Mouse (Mus musculus) megakaryocyte-erythroid progenitor cell, adult 5-6 weeks (primary cell): Measurements from ENCODE around the gene D6Wsu163e. TPM values are rescaled to one million over a fixed set of nuclear protein-coding genes. Genes with fewer than 3 reads are reported as not detected.

Experiments
- ATAC-seq: replicated peaks from 2 replicates; pipeline ENCODE4 v1.8.0; 2016; ENCODE audit warnings: mild to moderate bottlenecking, inconsistent platforms; ENCODE audit not compliant: severe bottlenecking, poor library complexity, low FRiP score, low TSS enrichment
- total RNA-seq, 2 experiments: library from RNA; stranded (forward) in 1 of 2; stranded (reverse) in 1 of 2; fragments of 200-1000, 215-1000 nt in 1 of 2; fragments of >200 nt in 1 of 2; fragmentation: Nextera tagmentation in 1 of 2; gene quantifications; 2 replicates each; pipeline ENCODE4 v1.2.3; 2014 to 2017

The D6Wsu163e gene
- total RNA-seq, 2 experiments from 2014 or later, result 29.3 to 36.8 TPM

GRCm38 (mm10) chr6:126995494-126995893, 55.7 kb downstream of the D6Wsu163e start:
- no peak for ATAC-seq

- no peak for ATAC-seq
Measured at GRCm38 (mm10) chr6:126996399-126996798, 56.6 kb downstream of the D6Wsu163e start.

- no peak for ATAC-seq
Measured at GRCm38 (mm10) chr6:127005646-127006045, 65.9 kb downstream of the D6Wsu163e start.

GRCm38 (mm10) chr6:127006551-127006950, 66.8 kb downstream of the D6Wsu163e start:
- ATAC-seq, result no peak

- no peak for ATAC-seq
Measured at GRCm38 (mm10) chr6:127010021-127010420, 70.3 kb downstream of the D6Wsu163e start.

- ATAC-seq, result no peak
Measured at GRCm38 (mm10) chr6:127011947-127012535, 72.3 kb downstream of the D6Wsu163e start.

GRCm38 (mm10) chr6:127014906-127015770, 75.4 kb downstream of the D6Wsu163e start, which contains the start of gene Fgf6:
Fgf6 (plus strand) TSS chr6:127015586.
- no peak for ATAC-seq

- ATAC-seq, result no peak
Measured at GRCm38 (mm10) chr6:127019254-127019653, 79.5 kb downstream of the D6Wsu163e start.

- ATAC-seq, result no peak
Measured at GRCm38 (mm10) chr6:127020431-127020830, 80.7 kb downstream of the D6Wsu163e start.

- no peak for ATAC-seq
Measured at GRCm38 (mm10) chr6:127024836-127025235, 85.1 kb downstream of the D6Wsu163e start.

Other genes starting within 250 kb of the D6Wsu163e start
- not detected in 2 replicates for gene Kcna6, start 199.3 kb upstream of the D6Wsu163e start, total RNA-seq (2014; fragmentation: Nextera tagmentation)
- gene Kcna6, start 199.3 kb upstream of the D6Wsu163e start, total RNA-seq (2017), result not detected in 2 replicates
- gene Ndufa9, start 90.8 kb upstream of the D6Wsu163e start, total RNA-seq (2014; fragmentation: Nextera tagmentation), result 90.9 and 114 TPM in 2 replicates
- 156 and 188 TPM in 2 replicates for gene Ndufa9, start 90.8 kb upstream of the D6Wsu163e start, total RNA-seq (2017)
- gene Akap3, start 86.9 kb upstream of the D6Wsu163e start, total RNA-seq (2014; fragmentation: Nextera tagmentation), result not detected in 2 replicates
- not detected in 2 replicates for gene Akap3, start 86.9 kb upstream of the D6Wsu163e start, total RNA-seq (2017)
- 1.4 TPM in 1 of 2 replicates, not detected in the other for gene Dyrk4, start 18.1 kb upstream of the D6Wsu163e start, total RNA-seq (2014; fragmentation: Nextera tagmentation)
- gene Dyrk4, start 18.1 kb upstream of the D6Wsu163e start, total RNA-seq (2017), result not detected in 2 replicates
- 85.9 and 90.7 TPM in 2 replicates for gene Rad51ap1, start 375 bp upstream of the D6Wsu163e start, total RNA-seq (2014; fragmentation: Nextera tagmentation)
- gene Rad51ap1, start 375 bp upstream of the D6Wsu163e start, total RNA-seq (2017), result 174 and 247 TPM in 2 replicates
- gene Fgf6, start 75.6 kb downstream of the D6Wsu163e start, total RNA-seq (2014; fragmentation: Nextera tagmentation), result not detected in 2 replicates
- not detected in 2 replicates for gene Fgf6, start 75.6 kb downstream of the D6Wsu163e start, total RNA-seq (2017)
- gene Fgf23, start 132.9 kb downstream of the D6Wsu163e start, total RNA-seq (2014; fragmentation: Nextera tagmentation), result not detected in 2 replicates
- not detected in 2 replicates for gene Fgf23, start 132.9 kb downstream of the D6Wsu163e start, total RNA-seq (2017)
- gene Tigar, start 169.6 kb downstream of the D6Wsu163e start, total RNA-seq (2014; fragmentation: Nextera tagmentation), result 0.47 TPM in 1 of 2 replicates, not detected in the other
- gene Tigar, start 169.6 kb downstream of the D6Wsu163e start, total RNA-seq (2017), result 0.30 and 3.1 TPM in 2 replicates
- gene Ccnd2, start 212.2 kb downstream of the D6Wsu163e start, total RNA-seq (2014; fragmentation: Nextera tagmentation), result 73.8 and 98.1 TPM in 2 replicates
- 37.0 and 40.1 TPM in 2 replicates for gene Ccnd2, start 212.2 kb downstream of the D6Wsu163e start, total RNA-seq (2017)